Mouse (Mus musculus): ENCODE results near the gene S100a13. TPM values are rescaled to one million over a fixed set of nuclear protein-coding genes. Genes with fewer than 3 reads are reported as not detected.

S100a13 gene
- polyA plus RNA-seq, 1 experiment from 2014 or later: 10.6 TPM

DNA sequence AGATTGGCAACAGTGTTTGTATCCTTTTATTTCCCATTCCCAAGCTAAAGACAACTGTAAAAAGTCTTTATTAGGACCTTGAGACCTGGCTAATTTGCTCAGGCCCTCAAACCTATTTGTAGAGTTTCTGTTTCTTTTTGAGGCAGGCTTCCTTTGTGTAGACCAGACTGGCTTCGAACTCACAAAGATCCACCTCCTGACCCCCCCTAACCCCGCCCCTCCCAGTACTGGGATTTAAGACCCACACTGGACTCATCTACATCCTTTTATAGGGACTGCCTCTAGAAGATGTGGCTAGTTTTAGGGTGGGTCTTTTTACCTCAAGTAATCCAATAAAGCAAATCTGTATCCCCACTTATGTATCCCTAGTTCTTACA lies 4.5 kb upstream of the S100a13 start:
- Histone ChIP-seq H3K4me3 (peak overlapping the region; percentile 99), H3K4me2 (replicated peaks) (peak overlapping the region; percentile 47), H3K9ac (no peak overlapping the region), H3K27me3 (replicated peaks) (peaks cover 17% of the 10 kb centered on the region), H3K27ac (no peak overlapping the region), H3K36me3 (peaks cover 28% of the 10 kb centered on the region), H3K9me3 (no peaks in the 10 kb centered on the region), H3K4me1 (peaks cover 22% of the 10 kb centered on the region)
- ATAC-seq (ENCODE audit: low FRiP score, low read depth): peak; percentile 42
- 26% methylated on average over 2 of the region's 2 CpGs for WGBS

DNA sequence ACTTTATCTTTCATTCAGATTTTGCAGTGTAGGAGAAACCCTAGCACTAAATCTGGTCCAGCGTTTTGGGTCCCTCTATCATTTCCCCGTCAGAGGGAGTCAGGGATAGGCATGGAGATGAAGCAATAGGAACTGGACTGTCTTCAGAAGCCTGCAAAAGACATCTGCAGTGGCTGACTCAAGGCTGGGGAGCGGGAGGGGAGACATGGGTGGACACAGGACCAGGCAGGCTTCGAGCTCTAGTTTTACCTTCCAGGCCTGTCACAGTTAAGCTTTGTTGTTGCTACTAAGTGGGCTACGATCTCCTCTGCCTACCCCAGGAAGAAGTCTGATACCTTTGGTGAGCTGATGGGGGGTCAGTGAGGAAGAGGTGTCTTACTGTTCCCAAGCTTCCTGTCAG lies 2.0 kb upstream of the S100a13 start:
- Histone ChIP-seq H3K9me3 (no peaks in the 10 kb centered on the region), H3K36me3 (peaks cover 4% of the 10 kb centered on the region), H3K4me3 (no peak overlapping the region), H3K4me2 (replicated peaks) (no peak overlapping the region), H3K27me3 (replicated peaks) (peaks cover 22% of the 10 kb centered on the region), H3K27ac (no peak overlapping the region), H3K9ac (no peak overlapping the region), H3K4me1 (peaks cover 25% of the 10 kb centered on the region)
- ATAC-seq (ENCODE audit: low FRiP score, low read depth): no peak
- 88% methylated on average over 5 of the region's 5 CpGs for WGBS

DNA sequence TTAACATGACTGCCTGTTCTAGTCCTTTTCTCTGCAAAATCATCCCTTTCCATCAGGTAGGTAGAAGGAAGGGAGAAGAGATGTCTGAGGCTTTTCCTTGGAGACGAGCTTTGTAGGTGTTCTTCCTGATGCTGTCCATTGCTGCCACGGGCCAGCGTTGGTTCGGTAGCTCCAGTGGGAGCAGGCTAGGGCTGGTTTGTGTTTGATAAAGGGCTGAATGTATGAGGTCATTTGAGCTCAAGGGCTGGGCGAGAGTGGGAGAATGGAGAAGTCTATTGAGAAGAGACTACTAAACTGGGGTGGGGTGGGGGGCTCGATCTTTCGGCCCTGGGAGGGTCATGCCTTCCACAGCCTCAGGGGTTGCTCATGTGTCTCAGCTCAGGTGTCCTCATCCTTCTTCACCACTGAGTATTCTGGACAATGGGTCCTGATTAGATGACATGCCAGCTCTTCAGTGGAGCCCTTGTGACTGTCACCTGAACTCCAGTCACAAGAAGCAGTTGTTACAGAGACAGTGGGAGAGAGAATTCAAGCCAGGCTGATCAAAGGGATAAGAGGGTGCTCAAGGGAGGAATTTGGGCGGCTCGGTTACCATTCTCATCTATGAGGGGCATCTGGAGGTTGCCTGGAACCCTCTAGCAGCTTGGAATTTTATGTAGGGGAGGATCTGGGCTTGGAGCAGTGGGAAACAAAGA lies 1.1 kb upstream of the S100a13 start:
- H3K4me3 ChIP-seq: no peak overlapping the region
- no peaks in the 10 kb centered on the region for H3K36me3 ChIP-seq
- no peak for ATAC-seq (ENCODE audit: low FRiP score, low read depth)
- no peaks in the 10 kb centered on the region for H3K9me3 ChIP-seq
- no peak overlapping the region for H3K9ac ChIP-seq
- H3K4me2 ChIP-seq (replicated peaks): peak overlapping the region; percentile 66; the same call in 1 of the 2 replicates
- peaks cover 17% of the 10 kb centered on the region for H3K4me1 ChIP-seq
- 75% methylated on average over 9 of the region's 9 CpGs for WGBS
- no peak overlapping the region for H3K27ac ChIP-seq
- peaks cover 22% of the 10 kb centered on the region for H3K27me3 ChIP-seq (replicated peaks)

DNA sequence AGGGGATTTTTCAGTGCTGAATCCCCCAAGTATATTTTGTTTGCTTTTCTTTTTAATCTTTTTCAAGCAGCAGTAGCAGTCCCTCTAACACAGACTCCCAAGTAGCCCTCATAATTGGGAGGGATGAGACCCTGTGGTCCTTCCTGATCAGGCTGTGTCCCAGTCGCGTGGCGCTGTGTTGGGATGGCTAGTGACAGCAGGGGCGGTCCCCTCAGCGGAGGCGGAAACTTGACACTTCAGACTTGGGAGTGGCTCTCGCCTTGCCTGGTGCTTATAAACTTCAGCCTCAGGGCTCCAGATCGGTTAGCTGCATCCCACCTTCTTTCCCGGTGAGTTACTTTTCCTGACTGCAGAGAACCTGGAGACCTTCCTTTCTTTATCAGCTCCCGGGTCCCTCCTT lies 456 bp downstream of the S100a13 start:
- Histone ChIP-seq H3K36me3 (no peaks in the 10 kb centered on the region), H3K4me3 (peak overlapping the region; percentile 26; the same call in 1 of the 2 replicates), H3K27me3 (replicated peaks) (peaks cover 22% of the 10 kb centered on the region), H3K9me3 (no peaks in the 10 kb centered on the region), H3K4me1 (peaks cover 14% of the 10 kb centered on the region), H3K9ac (no peak overlapping the region), H3K4me2 (replicated peaks) (peak overlapping the region; percentile 66), H3K27ac (no peak overlapping the region)
- peak; percentile 65; the same call in 1 of the 2 replicates for ATAC-seq (ENCODE audit: low FRiP score, low read depth)
- under 1% methylated on average over 10 of the region's 10 CpGs for WGBS

DNA sequence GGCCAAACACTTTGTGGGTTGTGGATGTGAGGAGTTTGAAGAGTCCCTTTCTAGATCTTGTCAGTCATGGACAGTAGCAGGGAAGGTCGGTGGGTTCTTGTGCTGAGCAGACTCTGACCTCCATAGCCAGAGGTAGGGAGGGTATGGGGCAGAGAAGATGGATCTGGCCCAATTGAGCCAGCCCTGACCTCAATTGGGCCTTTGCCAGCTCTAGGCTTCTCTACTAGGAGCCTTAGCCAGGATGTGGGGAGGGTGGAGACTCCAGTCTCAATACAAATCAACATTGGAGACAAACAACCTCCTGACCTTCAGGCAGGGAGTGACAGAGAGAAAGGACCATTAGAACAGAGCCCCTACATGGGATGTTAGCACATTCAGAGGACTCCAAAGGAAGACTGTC lies 1.0 kb downstream of the S100a13 start:
- H3K4me2 ChIP-seq (replicated peaks): peak overlapping the region; percentile 66
- no peak for ATAC-seq (ENCODE audit: low FRiP score, low read depth)
- WGBS: 40% methylated on average over 1 of the region's 1 CpGs
- no peaks in the 10 kb centered on the region for H3K9me3 ChIP-seq
- H3K4me3 ChIP-seq: 0 out of 2 replicates have a peak overlapping the region, but pooled peaks have one; percentile 26
- H3K4me1 ChIP-seq: peaks cover 14% of the 10 kb centered on the region
- H3K27ac ChIP-seq: no peak overlapping the region
- H3K9ac ChIP-seq: no peak overlapping the region
- peaks cover 22% of the 10 kb centered on the region for H3K27me3 ChIP-seq (replicated peaks)
- H3K36me3 ChIP-seq: no peaks in the 10 kb centered on the region

DNA sequence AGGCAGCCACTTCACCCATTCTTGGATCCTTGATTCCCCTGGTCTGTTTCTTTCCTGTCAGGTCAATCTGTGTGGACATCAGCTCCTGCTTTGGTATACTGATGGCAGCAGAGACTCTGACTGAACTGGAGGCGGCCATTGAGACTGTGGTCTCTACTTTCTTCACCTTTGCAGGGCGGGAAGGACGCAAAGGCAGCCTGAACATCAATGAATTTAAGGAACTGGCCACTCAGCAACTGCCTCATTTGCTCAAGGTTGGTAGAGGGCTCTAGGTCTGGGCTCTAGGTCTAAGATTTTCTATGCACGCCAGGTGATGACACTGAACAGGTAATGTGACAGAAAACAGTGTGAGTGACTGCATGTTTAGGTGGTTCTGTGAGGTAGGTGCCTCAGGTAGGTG lies 1.6 kb downstream of the S100a13 start:
- no peak for ATAC-seq (ENCODE audit: low FRiP score, low read depth)
- WGBS: 83% methylated on average over 4 of the region's 4 CpGs

DNA sequence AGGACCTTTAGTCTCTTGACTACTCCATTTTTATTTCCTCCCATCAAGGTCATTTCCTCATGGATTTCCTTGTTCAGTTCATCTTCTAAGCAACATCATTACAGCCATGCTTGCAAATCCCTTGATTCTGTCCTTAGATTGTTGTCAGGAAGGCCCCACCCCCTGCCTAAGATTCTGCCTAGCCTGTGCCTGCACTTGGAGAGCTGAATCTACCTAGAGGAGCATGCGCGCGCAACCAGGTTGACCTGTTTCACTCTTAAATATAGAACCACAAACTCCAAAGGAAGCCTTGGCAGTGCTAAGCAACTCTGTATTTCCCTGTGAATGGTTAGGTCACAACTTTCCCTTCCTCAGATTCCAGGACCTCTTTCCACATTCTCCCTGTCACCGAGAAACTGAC lies 3.5 kb downstream of the S100a13 start:
- ATAC-seq (ENCODE audit: low FRiP score, low read depth): no peak
- H3K36me3 ChIP-seq: no peaks in the 10 kb centered on the region
- H3K4me3 ChIP-seq: no peak overlapping the region
- H3K27ac ChIP-seq: no peak overlapping the region
- no peak overlapping the region for H3K9ac ChIP-seq
- H3K9me3 ChIP-seq: no peaks in the 10 kb centered on the region
- WGBS: 84% methylated on average over 4 of the region's 4 CpGs
- H3K27me3 ChIP-seq (replicated peaks): peaks cover 22% of the 10 kb centered on the region
- H3K4me2 ChIP-seq (replicated peaks): no peak overlapping the region
- H3K4me1 ChIP-seq: peaks cover 14% of the 10 kb centered on the region

More for the DNA sequence above, 1.6 kb downstream of the S100a13 start:
- H3K4me1 ChIP-seq: peaks cover 14% of the 10 kb centered on the region
- no peaks in the 10 kb centered on the region for H3K9me3 ChIP-seq
- H3K4me3 ChIP-seq: no peak overlapping the region
- no peak overlapping the region for H3K4me2 ChIP-seq (replicated peaks)
- no peak overlapping the region for H3K27ac ChIP-seq
- H3K27me3 ChIP-seq (replicated peaks): peaks cover 22% of the 10 kb centered on the region
- no peaks in the 10 kb centered on the region for H3K36me3 ChIP-seq
- H3K9ac ChIP-seq: no peak overlapping the region

DNA sequence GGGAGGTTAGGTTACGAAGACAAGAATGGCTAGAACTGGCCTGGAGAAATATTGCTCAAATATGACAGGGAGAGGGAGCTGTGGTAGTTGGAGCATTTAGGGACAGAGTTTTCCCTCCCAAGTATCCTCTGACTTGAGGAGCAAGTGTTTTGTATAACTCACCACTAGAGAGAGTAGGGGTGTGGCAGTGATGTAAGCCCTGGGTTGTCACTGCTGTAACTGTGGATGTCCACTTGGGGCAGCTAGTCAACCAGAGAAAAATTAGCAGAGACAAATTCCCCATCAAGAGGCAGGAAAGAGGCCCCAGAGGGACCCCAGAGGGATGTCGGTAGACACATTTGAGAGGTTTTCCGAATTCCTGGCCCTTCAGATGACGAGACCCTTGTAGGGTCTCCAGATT lies 11.2 kb downstream of the S100a13 start:
- Histone ChIP-seq H3K4me2 (replicated peaks) (no peak overlapping the region), H3K9me3 (no peaks in the 10 kb centered on the region), H3K36me3 (no peaks in the 10 kb centered on the region), H3K4me1 (no peaks in the 10 kb centered on the region), H3K4me3 (no peak overlapping the region), H3K27me3 (replicated peaks) (no peaks in the 10 kb centered on the region), H3K27ac (no peak overlapping the region), H3K9ac (no peak overlapping the region)
- WGBS: 67% methylated on average over 4 of the region's 4 CpGs
- ATAC-seq (ENCODE audit: low FRiP score, low read depth): no peak

DNA sequence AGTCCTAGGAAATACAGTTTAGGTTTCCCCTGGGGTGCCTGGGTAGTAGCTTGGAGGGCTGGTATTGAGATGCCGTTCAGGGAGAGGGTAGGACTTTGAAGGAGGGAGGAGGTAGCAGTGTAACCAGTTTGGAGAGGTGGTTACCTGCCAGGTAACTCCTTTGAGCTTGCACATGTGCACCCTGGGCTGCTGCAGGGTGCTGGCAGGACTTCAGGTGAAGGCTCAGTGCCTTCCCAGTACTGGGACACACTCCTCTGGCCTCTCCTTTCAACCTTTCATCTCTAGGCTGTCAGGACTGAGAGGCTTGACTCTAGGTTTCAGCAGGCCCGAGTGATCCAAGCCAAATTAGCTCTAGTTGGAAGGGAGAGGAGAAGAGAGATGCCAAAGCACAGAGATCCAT lies 11.8 kb downstream of the S100a13 start:
- WGBS: 78% methylated on average over 2 of the region's 2 CpGs

DNA sequence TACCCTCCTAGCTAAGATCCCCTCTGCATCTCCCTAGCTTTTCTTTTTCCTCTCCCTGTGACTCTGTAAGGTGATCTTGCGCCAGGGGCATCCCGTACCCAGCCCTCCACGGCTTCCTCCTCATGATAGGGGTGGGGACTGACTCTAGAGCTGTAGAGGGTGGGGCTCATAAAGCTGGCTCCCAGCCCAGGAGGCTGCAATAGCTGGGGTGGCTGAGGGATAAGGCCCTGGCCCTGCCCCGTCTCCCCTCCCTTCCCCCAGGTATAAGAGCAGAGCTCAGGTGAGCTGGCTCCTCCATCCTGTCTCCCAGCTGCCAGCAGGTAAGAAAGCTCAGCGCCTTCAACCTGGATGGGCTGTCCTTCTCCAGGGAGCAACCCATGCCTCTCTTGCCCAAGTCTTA lies 12.3 kb downstream of the S100a13 start, which contains the start of gene S100a14:
S100a14 (plus strand) TSS at position 277 of the 400 bp plus-strand sequence.
- H3K27me3 ChIP-seq (replicated peaks): no peaks in the 10 kb centered on the region
- H3K27ac ChIP-seq: no peak within 1 kb of the TSS
- H3K36me3 ChIP-seq: no peaks in the 10 kb centered on the region
- no peak within 1 kb of the TSS for H3K4me2 ChIP-seq (replicated peaks)
- 78% methylated on average over 5 of the region's 5 CpGs for WGBS
- no peak within 1 kb of the TSS for H3K4me3 ChIP-seq
- H3K4me1 ChIP-seq: no peaks in the 10 kb centered on the region
- no peak within 1 kb of the TSS for H3K9ac ChIP-seq
- ATAC-seq (ENCODE audit: low FRiP score, low read depth): no peak
- H3K9me3 ChIP-seq: no peaks in the 10 kb centered on the region

More for the DNA sequence above, 11.8 kb downstream of the S100a13 start:
- Histone ChIP-seq H3K9ac (no peak overlapping the region), H3K27ac (no peak overlapping the region), H3K27me3 (replicated peaks) (no peaks in the 10 kb centered on the region), H3K9me3 (no peaks in the 10 kb centered on the region), H3K4me3 (no peak overlapping the region), H3K36me3 (no peaks in the 10 kb centered on the region), H3K4me2 (replicated peaks) (no peak overlapping the region), H3K4me1 (no peaks in the 10 kb centered on the region)
- ATAC-seq (ENCODE audit: low FRiP score, low read depth): no peak

DNA sequence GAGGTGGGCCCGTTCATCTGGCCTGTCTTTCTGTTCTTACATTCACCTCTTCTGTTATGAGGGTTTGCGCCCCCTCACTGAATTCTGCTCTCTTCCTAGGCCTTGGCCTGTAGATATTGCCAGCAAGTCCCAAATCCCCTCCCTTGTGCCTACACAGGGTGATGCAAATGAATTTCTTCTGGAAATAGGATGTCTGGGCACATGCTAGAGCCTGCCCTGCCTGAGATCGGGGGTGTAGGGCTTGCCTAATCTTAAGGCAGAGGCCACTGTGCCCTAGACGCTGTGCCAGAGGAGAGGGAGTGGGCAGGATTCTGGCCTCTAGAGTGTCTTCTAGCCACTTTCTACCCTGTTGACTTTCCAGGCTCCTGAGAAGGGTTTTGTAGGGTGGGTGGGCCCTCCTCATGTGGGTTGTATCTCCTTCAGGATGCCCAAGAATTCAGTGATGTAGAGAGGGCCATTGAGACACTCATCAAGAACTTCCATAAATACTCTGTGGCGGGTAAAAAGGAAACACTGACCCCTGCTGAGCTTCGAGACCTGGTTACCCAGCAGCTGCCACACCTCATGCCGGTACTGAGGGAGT lies 13.1 kb downstream of the S100a13 start:
- Histone ChIP-seq H3K9ac (no peak overlapping the region), H3K4me3 (no peak overlapping the region), H3K9me3 (no peaks in the 10 kb centered on the region), H3K27ac (no peak overlapping the region), H3K4me1 (no peaks in the 10 kb centered on the region), H3K4me2 (replicated peaks) (no peak overlapping the region), H3K27me3 (replicated peaks) (no peaks in the 10 kb centered on the region), H3K36me3 (no peaks in the 10 kb centered on the region)
- 85% methylated on average over 7 of the region's 7 CpGs for WGBS
- ATAC-seq (ENCODE audit: low FRiP score, low read depth): no peak

DNA sequence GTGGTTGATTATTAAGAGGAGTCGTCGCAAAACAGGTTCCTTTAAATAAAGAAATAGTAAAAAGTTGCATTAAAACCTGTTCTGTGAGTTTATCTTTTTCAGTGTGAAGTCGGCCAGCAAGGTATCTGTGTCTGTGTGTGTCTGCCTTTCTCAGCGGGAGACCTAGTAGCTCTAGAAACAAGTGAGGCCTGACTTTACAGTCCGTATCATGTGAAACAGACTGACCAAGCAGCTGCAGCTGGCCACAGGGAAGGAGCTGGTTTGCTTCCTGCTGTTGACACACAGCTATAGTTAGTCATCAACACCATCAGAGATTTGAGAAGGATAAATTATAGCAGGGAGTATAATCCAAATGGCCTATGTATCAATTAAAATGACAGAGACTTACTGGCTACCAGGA lies 17.5 kb downstream of the S100a13 start:
- ATAC-seq (ENCODE audit: low FRiP score, low read depth): no peak
- Histone ChIP-seq H3K4me1 (no peaks in the 10 kb centered on the region), H3K9ac (no peak overlapping the region), H3K4me3 (no peak overlapping the region), H3K27ac (no peak overlapping the region), H3K36me3 (no peaks in the 10 kb centered on the region), H3K4me2 (replicated peaks) (no peak overlapping the region), H3K27me3 (replicated peaks) (no peaks in the 10 kb centered on the region), H3K9me3 (no peaks in the 10 kb centered on the region)
- WGBS: 67% methylated on average over 5 of the region's 5 CpGs

DNA sequence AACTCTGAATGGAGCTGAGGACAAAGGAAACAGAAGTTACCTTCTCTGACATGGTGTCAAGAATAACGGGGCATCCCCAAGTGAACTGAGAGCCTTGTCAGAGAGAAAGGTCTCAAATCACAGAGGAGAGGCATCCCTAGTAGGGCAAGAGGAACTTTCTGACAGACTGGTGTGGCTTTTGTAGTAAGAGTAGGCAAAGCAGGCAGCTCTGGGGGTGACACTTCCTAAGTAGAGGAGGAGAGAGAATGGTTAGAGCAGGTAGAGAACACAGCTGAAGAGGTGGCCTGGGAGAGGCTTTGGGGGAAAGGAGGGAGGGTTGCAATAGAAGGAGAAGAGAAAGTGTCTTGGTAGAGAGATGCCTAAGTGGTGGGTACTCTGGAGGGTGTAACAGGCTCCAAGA lies 21.2 kb downstream of the S100a13 start:
- ATAC-seq (ENCODE audit: low FRiP score, low read depth): no peak
- H3K9me3 ChIP-seq: no peaks in the 10 kb centered on the region
- H3K36me3 ChIP-seq: no peaks in the 10 kb centered on the region
- no peaks in the 10 kb centered on the region for H3K27me3 ChIP-seq (replicated peaks)
- H3K4me2 ChIP-seq (replicated peaks): no peak overlapping the region
- no peak overlapping the region for H3K9ac ChIP-seq
- WGBS: 68% methylated on average over 1 of the region's 1 CpGs
- no peaks in the 10 kb centered on the region; the same call in 1 of the 2 replicates for H3K4me1 ChIP-seq
- no peak overlapping the region for H3K4me3 ChIP-seq
- no peak overlapping the region for H3K27ac ChIP-seq
